ENCODE assay signal across 18 mouse cellular contexts in the genomic region with DNA sequence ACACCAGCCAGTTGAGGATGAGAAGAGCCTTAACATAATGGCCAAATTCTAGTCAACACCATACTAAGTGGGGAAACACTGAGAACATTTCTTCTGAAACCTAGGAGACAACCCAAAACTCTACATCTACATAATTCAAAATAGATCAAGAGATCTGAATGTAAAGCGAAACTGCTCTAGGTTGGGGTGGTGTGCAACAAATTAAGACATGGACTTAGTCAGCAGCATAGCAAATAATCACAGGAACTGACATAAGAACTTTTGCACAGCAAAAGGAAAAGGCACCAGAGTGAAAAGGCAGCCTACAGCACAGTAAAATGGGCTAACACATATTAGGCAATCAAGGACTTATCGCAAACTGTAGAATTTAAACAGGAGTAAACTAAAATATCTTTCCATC. TPM values are rescaled to one million over a fixed set of nuclear protein-coding genes. Genes with fewer than 3 reads are reported as not detected.
"Had no signal": no experiment of that assay in that cellular context is flagged by ENCODE, and none has a peak within 500 bp of the region (broad histone marks: within the 10 kb centered on the region; RNA-seq: fewer than 3 reads in every experiment).

No protein-coding gene starts in this region.

- ATAC-seq: hindbrain, embryonic 16.5 days; intestine, embryonic 15.5 days; intestine, postnatal 0 days had no signal

- DNase-seq: gastrocnemius, postnatal 10 days; gastrocnemius, postnatal 25 days; heart, adult 18-20 months; heart, postnatal 10 days; heart, postnatal 4 days; kidney, adult 18-20 months; kidney, adult 8-10 months; kidney, postnatal 10 days; kidney, postnatal 25 days; kidney, postnatal 4 days; layer of hippocampus, postnatal 36 days; liver; liver, embryonic 13.5 days had no signal

RNA-seq across cellular contexts. Expression of gene Fabp7, which starts 34.5 kb away (rescaled TPM):
- total RNA-seq: gastrocnemius, adult 18-20 months; gastrocnemius, postnatal 25 days; granulocyte monocyte progenitor cell, adult 5-6 weeks had no signal
